Mouse (Mus musculus) c-Kit-negative CD71-positive TER-119-positive erythroid progenitor cells, embryonic 14.5 days (primary cell): ENCODE measurements around the gene Ebf1.
"Not testable (repeated sequence)": the region's sequence is repeated elsewhere in the genome, so short reads cannot be mapped to it uniquely, and the experiment has no call there.

Experiments
- DNase-seq: peaks from one replicate; pipeline ENCODE4 v3.0.0-alpha.2; 2013; ENCODE audit warnings: low read depth, low spot score

The Ebf1 gene

GRCm38 (mm10) chr11:44616788-44617712 is at the start of gene Ebf1:
Gene Ebf1, plus strand, starts transcription at chr11:44617317.
- peak; percentile 20 for DNase-seq

- DNase-seq = not testable (repeated sequence)
Observed at GRCm38 (mm10) chr11:44570336-44570735, 46.8 kb upstream of the Ebf1 start.

- no peak for DNase-seq
Observed at GRCm38 (mm10) chr11:44572781-44573180, 44.3 kb upstream of the Ebf1 start.

GRCm38 (mm10) chr11:44573396-44573795 is 43.7 kb upstream of the Ebf1 start:
- no peak for DNase-seq

GRCm38 (mm10) chr11:44574391-44574790 is 42.7 kb upstream of the Ebf1 start:
- no peak for DNase-seq

- DNase-seq = no peak
Observed at GRCm38 (mm10) chr11:44574820-44575219, 42.3 kb upstream of the Ebf1 start.

GRCm38 (mm10) chr11:44577911-44578310 is 39.2 kb upstream of the Ebf1 start:
- no peak for DNase-seq

GRCm38 (mm10) chr11:44581277-44581683 is 35.8 kb upstream of the Ebf1 start:
- peak; percentile 24 for DNase-seq

GRCm38 (mm10) chr11:44586047-44586696 is 30.9 kb upstream of the Ebf1 start:
- DNase-seq = peak; percentile 70

GRCm38 (mm10) chr11:44593016-44593415 is 24.1 kb upstream of the Ebf1 start:
- DNase-seq = no peak

GRCm38 (mm10) chr11:44594768-44595167 is 22.3 kb upstream of the Ebf1 start:
- no peak for DNase-seq

- DNase-seq = no peak
Observed at GRCm38 (mm10) chr11:44606881-44607280, 10.2 kb upstream of the Ebf1 start.

- no peak for DNase-seq
Observed at GRCm38 (mm10) chr11:44608646-44609045, 8.5 kb upstream of the Ebf1 start.

- no peak for DNase-seq
Observed at GRCm38 (mm10) chr11:44610971-44611781, 5.9 kb upstream of the Ebf1 start.

- DNase-seq = no peak
Observed at GRCm38 (mm10) chr11:44612156-44612555, 5.0 kb upstream of the Ebf1 start.

- no peak for DNase-seq
Observed at GRCm38 (mm10) chr11:44612681-44613410, 4.3 kb upstream of the Ebf1 start.

- no peak for DNase-seq
Observed at GRCm38 (mm10) chr11:44613411-44614180, 3.5 kb upstream of the Ebf1 start.

- no peak for DNase-seq
Observed at GRCm38 (mm10) chr11:44616078-44616787, 884 bp upstream of the Ebf1 start.

- no peak for DNase-seq
Observed at GRCm38 (mm10) chr11:44617734-44618586, 843 bp downstream of the Ebf1 start.
